ENCODE assay signal across 9 mouse cellular contexts in the genomic region with DNA sequence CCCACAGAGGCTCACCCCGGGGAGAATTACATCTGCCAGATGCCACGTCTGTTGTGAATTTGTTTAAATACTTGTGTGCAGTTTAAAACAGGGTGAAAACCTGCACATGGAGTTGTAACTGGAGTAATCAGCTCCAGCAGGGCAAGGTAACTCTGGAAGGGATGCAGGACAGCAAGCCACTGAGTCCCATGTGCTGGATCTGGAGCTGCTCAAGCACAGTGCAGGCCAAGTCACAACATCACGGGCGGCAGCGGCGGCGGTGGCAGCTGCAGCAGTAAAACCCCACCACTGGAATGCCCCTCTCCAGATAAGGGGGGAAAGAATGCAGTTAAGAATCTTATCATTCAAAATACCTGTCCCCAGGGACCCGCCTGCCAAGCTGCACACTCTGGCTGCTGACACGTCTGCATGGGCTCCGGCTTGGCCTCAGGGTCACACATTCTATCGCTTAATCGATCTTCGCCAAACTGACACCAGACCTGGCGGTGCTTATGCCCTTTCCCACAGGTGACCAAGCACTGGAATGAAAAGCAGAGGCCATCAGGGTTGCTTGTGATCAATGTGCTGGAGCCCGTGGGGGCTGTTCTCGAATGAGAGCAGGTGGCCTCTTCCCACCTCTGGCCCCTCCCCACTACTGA. TPM values are rescaled to one million over a fixed set of nuclear protein-coding genes. Genes with fewer than 3 reads are reported as not detected.
DNase-seq lines count a peak whose midpoint lies in the region; ATAC-seq and TF ChIP-seq lines count a peak whose summit lies in the region.
"Had no signal": no experiment of that assay in that cellular context is flagged by ENCODE, and none has a peak within 500 bp of the region (broad histone marks: within the 10 kb centered on the region; RNA-seq: fewer than 3 reads in every experiment).

No protein-coding gene starts in this region.

- H3K9ac ChIP-seq in neural tube, embryonic 15.5 days (replicated peaks), result no peak overlapping the region
- H3K9ac ChIP-seq in limb, embryonic 14.5 days (ENCODE audit: low read depth, low read length, severe bottlenecking), result no peak overlapping the region
- H3K9ac ChIP-seq in forebrain, embryonic 14.5 days (ENCODE audit: low read length), result no peak overlapping the region

- no peaks in the 10 kb centered on the region for H3K27me3 ChIP-seq in neural tube, embryonic 15.5 days (replicated peaks)
- H3K27me3 ChIP-seq in limb, embryonic 14.5 days (ENCODE audit: control insufficient read depth, insufficient read depth, low read length), result no peaks in the 10 kb centered on the region
- H3K27me3 ChIP-seq in forebrain, embryonic 14.5 days (replicated peaks; ENCODE audit: control insufficient read depth, insufficient read depth, low read length), result no peaks in the 10 kb centered on the region
- H3K27me3 ChIP-seq: Patski had no signal

- H3K27ac ChIP-seq in neural tube, embryonic 15.5 days (replicated peaks), result no peak overlapping the region
- H3K27ac ChIP-seq in limb, embryonic 14.5 days (replicated peaks; ENCODE audit: low read depth, low read length), result peak overlapping the region; percentile 7; the same call in 1 of the 2 replicates
- H3K27ac ChIP-seq in forebrain, embryonic 14.5 days (ENCODE audit: low read depth, low read length), result no peak overlapping the region

- TF ChIP-seq POLR2A in limb, embryonic 14.5 days (IDR thresholded peaks at IDR 0.05; ENCODE audit: borderline replicate concordance, extremely low read depth, insufficient read depth, insufficient read length), result no peak

- no peaks in the 10 kb centered on the region for H3K9me3 ChIP-seq in neural tube, embryonic 15.5 days (replicated peaks)
- no peaks in the 10 kb centered on the region for H3K9me3 ChIP-seq in limb, embryonic 14.5 days (ENCODE audit: control insufficient read depth, low read length)
- H3K9me3 ChIP-seq in forebrain, embryonic 14.5 days (replicated peaks; ENCODE audit: control insufficient read depth, low read length), result no peaks in the 10 kb centered on the region

- 54% methylated on average over 16 of the region's 16 CpGs for WGBS in neural tube, embryonic 15.5 days
- 18% methylated on average over 16 of the region's 16 CpGs for WGBS in limb, embryonic 14.5 days
- WGBS in forebrain, embryonic 14.5 days, result 82% methylated on average over 16 of the region's 16 CpGs

- H3K4me3 ChIP-seq in neural tube, embryonic 15.5 days (replicated peaks), result no peak overlapping the region
- no peak overlapping the region for H3K4me3 ChIP-seq in limb, embryonic 14.5 days (replicated peaks; ENCODE audit: low read length)
- no peak overlapping the region for H3K4me3 ChIP-seq in forebrain, embryonic 14.5 days (ENCODE audit: low read depth, low read length)

- DNase-seq in neural tube, embryonic 10.5 days (ENCODE audit: extremely low spot score, low spot score), result peak; percentile 23
- peak; percentile 19 for DNase-seq in gastrocnemius, postnatal 10 days
- DNase-seq in limb, embryonic 14.5 days (ENCODE audit: low spot score), result peak; percentile 52
- peak; percentile 15 for DNase-seq in yolk sac, embryonic 10.5 days (ENCODE audit: low spot score)
- no peak for DNase-seq in right cerebral cortex, postnatal 25 days
- DNase-seq in forebrain, embryonic 14.5 days (ENCODE audit: low spot score), result no peak

- H3K4me2 ChIP-seq in neural tube, embryonic 15.5 days, result no peak overlapping the region
- peak overlapping the region; percentile 26; the same call in 1 of the 2 replicates for H3K4me2 ChIP-seq in limb, embryonic 14.5 days (replicated peaks; ENCODE audit: low read depth, low read length, severe bottlenecking)
- H3K4me2 ChIP-seq in forebrain, embryonic 14.5 days (ENCODE audit: low read length), result no peak overlapping the region

- H3K36me3 ChIP-seq in neural tube, embryonic 15.5 days, result no peaks in the 10 kb centered on the region
- peaks cover 37% of the 10 kb centered on the region for H3K36me3 ChIP-seq in limb, embryonic 14.5 days (ENCODE audit: control insufficient read depth, insufficient read depth, low read length)
- H3K36me3 ChIP-seq in forebrain, embryonic 14.5 days (ENCODE audit: control insufficient read depth, insufficient read depth, low read length), result no peaks in the 10 kb centered on the region

- peaks cover 8% of the 10 kb centered on the region; the same call in 1 of the 2 replicates for H3K4me1 ChIP-seq in neural tube, embryonic 15.5 days
- peaks cover 11% of the 10 kb centered on the region for H3K4me1 ChIP-seq in limb, embryonic 14.5 days (ENCODE audit: control insufficient read depth, insufficient read depth, low read length)
- no peaks in the 10 kb centered on the region for H3K4me1 ChIP-seq in forebrain, embryonic 14.5 days (ENCODE audit: control insufficient read depth, insufficient read depth, low read length)

- ATAC-seq in neural tube, embryonic 15.5 days (ENCODE audit: low FRiP score), result no peak
- ATAC-seq in limb, embryonic 14.5 days (ENCODE audit: low FRiP score, low read depth), result peak; percentile 76
- no peak for ATAC-seq in forebrain, embryonic 14.5 days
- ATAC-seq: Patski had no signal

RNA-seq across cellular contexts. Expression of a gene that starts 0.5 kb away (rescaled TPM):
- polyA plus RNA-seq in neural tube, embryonic 15.5 days (2015; fragmentation: Nextera tagmentation; extraction: Ambion mirVana), result not detected in 2 replicates
- total RNA-seq in gastrocnemius, postnatal 10 days (2021), result under 1 TPM; 0.68 to 0.92 TPM
- 0.01 TPM in 1 of 2 replicates, not detected in the other for polyA plus RNA-seq in limb, embryonic 14.5 days (2012; rRNA removed)
- polyA plus RNA-seq in limb, embryonic 14.5 days (2014; fragmentation: Nextera tagmentation; extraction: Ambion mirVana), result 0.08 and 0.10 TPM in 2 replicates
- polyA plus RNA-seq in forebrain, embryonic 14.5 days (2014; fragmentation: Nextera tagmentation; extraction: Ambion mirVana), result not detected in 2 replicates
- polyA plus RNA-seq: cortical plate, adult 2 months had no signal

RNA-seq across cellular contexts. Expression of a gene that starts 53.4 kb away (rescaled TPM):
- polyA plus RNA-seq in neural tube, embryonic 15.5 days (2015; fragmentation: Nextera tagmentation; extraction: Ambion mirVana), result 0.36 and 0.68 TPM in 2 replicates
- under 1 TPM in 1 of 2 experiments, not detected in 1; 0.12 TPM for total RNA-seq in gastrocnemius, postnatal 10 days (2021)
- 0.06 and 0.10 TPM in 2 replicates for polyA plus RNA-seq in limb, embryonic 14.5 days (2012; rRNA removed)
- polyA plus RNA-seq in limb, embryonic 14.5 days (2014; fragmentation: Nextera tagmentation; extraction: Ambion mirVana), result 0.54 and 0.63 TPM in 2 replicates
- 0.22 TPM in 1 of 2 replicates, not detected in the other for polyA plus RNA-seq in forebrain, embryonic 14.5 days (2014; fragmentation: Nextera tagmentation; extraction: Ambion mirVana)

Comparison
In these comparisons a context has a peak if more than half of its experiments do, and no peak if none do; other contexts are left out.
1. DNase-seq: peak in neural tube, embryonic 10.5 days (single experiment), gastrocnemius, postnatal 10 days (single experiment), limb, embryonic 14.5 days (single experiment) and yolk sac, embryonic 10.5 days (single experiment); none in right cerebral cortex, postnatal 25 days (single experiment) and forebrain, embryonic 14.5 days (single experiment).